Mouse (Mus musculus): ENCODE measurements around the gene Ano2. TPM values are rescaled to one million over a fixed set of nuclear protein-coding genes. Genes with fewer than 3 reads are reported as not detected.

Gene Ano2
- polyA plus RNA-seq, 1 experiment from 2014 or later = 1.0 TPM

DNA sequence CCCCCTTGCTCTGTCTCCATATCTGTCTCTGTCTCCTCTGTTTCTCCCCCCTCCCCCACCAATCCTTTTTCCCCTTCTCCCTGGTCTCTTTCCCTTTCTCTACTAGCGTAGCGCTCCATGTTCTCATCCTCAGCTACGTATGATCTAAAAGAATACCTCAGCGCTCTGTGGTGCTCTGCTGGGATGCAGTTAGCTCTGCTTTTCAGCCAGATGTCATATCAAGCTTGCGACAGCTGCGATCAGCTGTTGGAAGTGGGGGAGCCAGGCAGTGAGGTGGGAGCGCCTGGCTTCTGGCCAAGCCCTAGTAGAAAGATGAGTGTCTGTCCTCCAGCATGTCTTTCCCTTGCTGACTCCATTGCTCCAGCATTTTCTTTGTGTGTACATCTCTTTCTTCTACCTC, 344.5 kb downstream of the Ano2 start:
- no peaks in the 10 kb centered on the region for H3K27me3 ChIP-seq (replicated peaks)
- H3K9me3 ChIP-seq = no peaks in the 10 kb centered on the region
- WGBS = 45% methylated on average over 7 of the region's 7 CpGs
- H3K4me3 ChIP-seq (replicated peaks) = no peak overlapping the region
- peak; percentile 74 for ATAC-seq
- peak overlapping the region; percentile 11; the same call in 1 of the 2 replicates for H3K27ac ChIP-seq
- 0 out of 2 replicates have a peak overlapping the region, but pooled peaks have one; percentile 5 for H3K4me2 ChIP-seq (replicated peaks)
- H3K4me1 ChIP-seq (replicated peaks) = 0 out of 2 replicates have a peak, but pooled peaks cover 2% of the 10 kb centered on the region
- no peak overlapping the region for H3K9ac ChIP-seq
- no peaks in the 10 kb centered on the region for H3K36me3 ChIP-seq

- Histone ChIP-seq H3K9me3 (no peaks in the 10 kb centered on the region), H3K4me1 (replicated peaks) (0 out of 2 replicates have a peak, but pooled peaks cover 2% of the 10 kb centered on the region), H3K4me3 (replicated peaks) (no peak overlapping the region), H3K27ac (no peak overlapping the region), H3K27me3 (replicated peaks) (no peaks in the 10 kb centered on the region), H3K9ac (no peak overlapping the region), H3K4me2 (replicated peaks) (no peak overlapping the region), H3K36me3 (no peaks in the 10 kb centered on the region)
- no peak for ATAC-seq
- 61% methylated on average over 2 of the region's 2 CpGs for WGBS
Observed at GRCm38 (mm10) chr6:126035621-126036020, 345.4 kb downstream of the Ano2 start.

DNA sequence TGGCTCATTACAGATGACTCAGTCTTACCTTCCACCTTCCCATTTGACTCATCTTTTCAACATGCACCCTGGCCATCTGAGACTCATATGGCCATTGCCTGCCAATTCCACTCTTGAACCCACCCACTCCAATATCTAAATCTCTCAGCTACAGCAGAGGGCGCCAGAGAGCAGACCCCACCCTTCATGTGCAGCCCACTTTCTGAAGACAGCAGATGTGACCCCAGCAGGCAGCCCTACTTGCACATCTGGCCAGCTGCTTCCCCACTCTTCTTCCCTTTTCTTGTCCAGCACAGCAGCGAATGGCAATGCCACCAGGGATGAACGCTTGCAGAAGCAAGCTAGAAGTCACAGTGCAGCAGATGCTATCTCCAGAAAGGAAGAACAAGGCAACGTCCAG, 355.7 kb downstream of the Ano2 start:
- H3K4me2 ChIP-seq (replicated peaks) = no peak overlapping the region
- H3K27me3 ChIP-seq (replicated peaks) = no peaks in the 10 kb centered on the region
- H3K9ac ChIP-seq = no peak overlapping the region
- H3K36me3 ChIP-seq = no peaks in the 10 kb centered on the region
- H3K9me3 ChIP-seq = no peaks in the 10 kb centered on the region
- H3K4me1 ChIP-seq (replicated peaks) = no peaks in the 10 kb centered on the region
- H3K4me3 ChIP-seq (replicated peaks) = no peak overlapping the region
- H3K27ac ChIP-seq = no peak overlapping the region
- WGBS = 47% methylated on average over 4 of the region's 4 CpGs
- no peak for ATAC-seq

DNA sequence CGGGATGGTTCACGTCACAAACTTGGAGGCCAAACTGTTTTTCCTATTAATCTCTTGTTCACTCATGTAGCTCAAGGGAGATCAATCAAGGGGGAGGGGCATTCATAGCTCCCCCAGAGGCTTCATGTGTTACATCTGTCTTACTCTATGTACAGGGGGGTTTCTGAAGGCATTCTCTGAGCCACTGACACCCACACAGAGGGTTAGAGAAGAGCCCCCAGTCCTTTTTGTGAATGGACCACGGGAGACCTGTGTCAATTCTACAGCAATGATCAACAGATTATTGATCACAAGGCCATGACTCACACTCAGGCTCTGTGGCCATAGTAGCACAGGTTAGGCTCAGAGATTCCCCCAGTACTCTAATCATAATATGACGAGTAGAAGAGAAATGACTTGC, 358.0 kb downstream of the Ano2 start:
- Histone ChIP-seq H3K4me1 (replicated peaks) (no peaks in the 10 kb centered on the region), H3K27me3 (replicated peaks) (no peaks in the 10 kb centered on the region)
- 65% methylated on average over 4 of the region's 4 CpGs for WGBS

GRCm38 (mm10) chr6:126053136-126053535, 362.9 kb downstream of the Ano2 start:
- H3K4me2 ChIP-seq (replicated peaks) = no peak overlapping the region
- no peak overlapping the region for H3K9ac ChIP-seq
- WGBS = 76% methylated on average over 5 of the region's 5 CpGs
- H3K36me3 ChIP-seq = no peaks in the 10 kb centered on the region
- H3K4me1 ChIP-seq (replicated peaks) = no peaks in the 10 kb centered on the region
- no peaks in the 10 kb centered on the region for H3K9me3 ChIP-seq
- H3K4me3 ChIP-seq (replicated peaks) = no peak overlapping the region
- no peak overlapping the region for H3K27ac ChIP-seq
- no peaks in the 10 kb centered on the region for H3K27me3 ChIP-seq (replicated peaks)
- no peak for ATAC-seq

More for the DNA sequence above, 358.0 kb downstream of the Ano2 start:
- Histone ChIP-seq H3K27ac (no peak overlapping the region), H3K4me2 (replicated peaks) (no peak overlapping the region), H3K36me3 (no peaks in the 10 kb centered on the region), H3K4me3 (replicated peaks) (no peak overlapping the region), H3K9me3 (no peaks in the 10 kb centered on the region), H3K9ac (no peak overlapping the region)
- no peak for ATAC-seq

DNA sequence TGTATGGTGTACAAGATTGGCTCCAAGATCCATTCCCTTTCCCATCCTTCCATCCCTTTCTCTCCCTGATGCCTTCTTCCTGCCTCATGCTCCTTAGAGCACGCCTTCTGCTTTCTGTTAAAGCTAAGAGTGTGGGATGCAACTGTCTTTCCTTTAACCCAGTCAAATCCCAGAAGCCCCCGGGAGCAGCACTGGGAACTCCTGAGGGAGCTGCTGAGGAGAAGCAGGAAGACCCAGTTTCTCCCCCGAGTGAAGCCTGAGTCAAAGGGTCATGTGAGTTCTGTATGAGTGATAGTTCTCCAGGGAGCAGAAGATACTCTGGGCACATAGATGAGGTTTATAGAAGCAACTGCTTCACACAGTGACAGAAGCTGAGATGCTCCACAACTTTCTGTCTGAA, 367.5 kb downstream of the Ano2 start:
- no peak overlapping the region for H3K27ac ChIP-seq
- H3K4me2 ChIP-seq (replicated peaks) = no peak overlapping the region
- H3K9me3 ChIP-seq = no peaks in the 10 kb centered on the region
- no peak overlapping the region for H3K4me3 ChIP-seq (replicated peaks)
- no peaks in the 10 kb centered on the region for H3K27me3 ChIP-seq (replicated peaks)
- no peak overlapping the region for H3K9ac ChIP-seq
- no peak for ATAC-seq
- no peaks in the 10 kb centered on the region for H3K4me1 ChIP-seq (replicated peaks)
- 70% methylated on average over 3 of the region's 3 CpGs for WGBS
- H3K36me3 ChIP-seq = no peaks in the 10 kb centered on the region

- H3K4me1 ChIP-seq (replicated peaks) = no peaks in the 10 kb centered on the region
Observed at GRCm38 (mm10) chr6:126080531-126080930, 390.3 kb downstream of the Ano2 start.

DNA sequence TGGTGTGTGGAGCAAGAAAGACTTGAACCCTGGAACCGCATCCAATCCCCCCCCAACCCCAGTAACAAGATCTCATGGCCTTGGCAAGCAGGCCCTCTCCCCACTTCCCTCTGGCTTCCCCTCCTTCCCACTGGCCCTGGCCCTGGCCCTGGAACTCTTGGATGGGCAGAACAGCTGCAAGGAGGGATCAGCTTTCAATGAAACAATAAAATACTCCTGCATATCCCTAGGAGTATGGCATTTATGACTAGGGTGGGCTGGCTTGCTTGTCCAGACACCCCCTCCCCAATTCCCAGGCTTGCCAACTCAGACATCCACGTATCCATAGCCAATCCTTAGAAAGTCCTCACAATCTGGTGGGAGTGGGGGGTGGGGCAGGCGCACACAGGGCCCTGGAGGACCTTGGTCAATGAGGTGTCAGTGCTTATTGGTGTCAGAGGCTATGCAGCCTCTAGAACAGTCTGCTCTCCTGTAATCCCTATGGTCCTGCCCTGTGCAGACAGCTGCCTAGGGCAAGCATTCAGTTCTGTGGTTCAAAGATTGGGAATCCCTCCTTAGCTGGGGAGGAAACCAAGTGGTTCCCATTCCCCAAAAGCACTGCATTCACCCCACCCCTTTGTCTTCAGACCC, 396.2 kb downstream of the Ano2 start:
- Histone ChIP-seq H3K36me3 (no peaks in the 10 kb centered on the region), H3K4me1 (replicated peaks) (no peaks in the 10 kb centered on the region), H3K27me3 (replicated peaks) (no peaks in the 10 kb centered on the region), H3K27ac (no peak overlapping the region), H3K4me3 (replicated peaks) (no peak overlapping the region), H3K9me3 (no peaks in the 10 kb centered on the region), H3K4me2 (replicated peaks) (no peak overlapping the region), H3K9ac (no peak overlapping the region)
- WGBS = 76% methylated on average over 3 of the region's 3 CpGs
- ATAC-seq = no peak

More at GRCm38 (mm10) chr6:126080531-126080930, 390.3 kb downstream of the Ano2 start:
- Histone ChIP-seq H3K9me3 (no peaks in the 10 kb centered on the region), H3K36me3 (no peaks in the 10 kb centered on the region), H3K4me3 (replicated peaks) (no peak overlapping the region), H3K9ac (no peak overlapping the region), H3K27ac (no peak overlapping the region), H3K4me2 (replicated peaks) (no peak overlapping the region), H3K27me3 (replicated peaks) (no peaks in the 10 kb centered on the region)
- no peak for ATAC-seq
- WGBS = 78% methylated on average over 3 of the region's 3 CpGs

- ATAC-seq = no peak
- Histone ChIP-seq H3K36me3 (no peaks in the 10 kb centered on the region), H3K4me3 (replicated peaks) (no peak overlapping the region), H3K9me3 (no peaks in the 10 kb centered on the region), H3K27me3 (replicated peaks) (no peaks in the 10 kb centered on the region), H3K27ac (no peak overlapping the region), H3K4me1 (replicated peaks) (no peaks in the 10 kb centered on the region), H3K4me2 (replicated peaks) (no peak overlapping the region), H3K9ac (no peak overlapping the region)
- 91% methylated on average over 12 of the region's 12 CpGs for WGBS
Observed at GRCm38 (mm10) chr6:126088489-126089265, 398.5 kb downstream of the Ano2 start.

Other genes with a start within 250 kb of the Ano2 start
- 160 and 171 TPM in 2 replicates for gene Cd9, start 195.6 kb upstream of the Ano2 start, polyA plus RNA-seq (2015; fragmentation: Nextera tagmentation; extraction: Ambion mirVana)
- gene Vwf, start 143.6 kb upstream of the Ano2 start, polyA plus RNA-seq (2015; fragmentation: Nextera tagmentation; extraction: Ambion mirVana) = 12.0 and 12.7 TPM in 2 replicates

All from intestine, embryonic 15.5 days (tissue).